Mouse (Mus musculus): ENCODE measurements around the gene Rad51b.

The Rad51b gene

GRCm38 (mm10) chr12:79331722-79332121 lies 34.6 kb downstream of the Rad51b start:
- no peak for DNase-seq

GRCm38 (mm10) chr12:79338791-79339190 lies 41.7 kb downstream of the Rad51b start:
- DNase-seq, result no peak

- no peak for DNase-seq
Observed at GRCm38 (mm10) chr12:79340513-79340912, 43.4 kb downstream of the Rad51b start.

- no peak for DNase-seq
Observed at GRCm38 (mm10) chr12:79341291-79341845, 44.3 kb downstream of the Rad51b start.

- no peak for DNase-seq
Observed at GRCm38 (mm10) chr12:79346198-79346733, 49.2 kb downstream of the Rad51b start.

GRCm38 (mm10) chr12:79347643-79348042 lies 50.6 kb downstream of the Rad51b start:
- peak in 1 of 2 experiments; percentile 29 for DNase-seq

GRCm38 (mm10) chr12:79351461-79351860 lies 54.4 kb downstream of the Rad51b start:
- no peak for DNase-seq

GRCm38 (mm10) chr12:79352086-79352741 lies 55.1 kb downstream of the Rad51b start:
- DNase-seq, result no peak

GRCm38 (mm10) chr12:79352742-79353114 lies 55.6 kb downstream of the Rad51b start:
- no peak for DNase-seq

- no peak for DNase-seq
Observed at GRCm38 (mm10) chr12:79353356-79353755, 56.3 kb downstream of the Rad51b start.

GRCm38 (mm10) chr12:79354621-79355020 lies 57.5 kb downstream of the Rad51b start:
- no peak for DNase-seq

- no peak for DNase-seq
Observed at GRCm38 (mm10) chr12:79356138-79356537, 59.1 kb downstream of the Rad51b start.

GRCm38 (mm10) chr12:79357631-79358030 lies 60.5 kb downstream of the Rad51b start:
- DNase-seq, result no peak

- peak in 1 of 2 experiments; percentile 33 for DNase-seq
Observed at GRCm38 (mm10) chr12:79358613-79359218, 61.6 kb downstream of the Rad51b start.

GRCm38 (mm10) chr12:79359404-79359803 lies 62.3 kb downstream of the Rad51b start:
- no peak for DNase-seq

- DNase-seq, result peak in 1 of 2 experiments; percentile 49
Observed at GRCm38 (mm10) chr12:79362219-79362618, 65.1 kb downstream of the Rad51b start.

- DNase-seq, result no peak
Observed at GRCm38 (mm10) chr12:79364284-79364683, 67.2 kb downstream of the Rad51b start.

GRCm38 (mm10) chr12:79368818-79369217 lies 71.7 kb downstream of the Rad51b start:
- DNase-seq, result no peak

- no peak for DNase-seq
Observed at GRCm38 (mm10) chr12:79369512-79370165, 72.6 kb downstream of the Rad51b start.

GRCm38 (mm10) chr12:79372697-79373096 lies 75.6 kb downstream of the Rad51b start:
- no peak for DNase-seq

GRCm38 (mm10) chr12:79377378-79377777 lies 80.3 kb downstream of the Rad51b start:
- DNase-seq, result no peak

GRCm38 (mm10) chr12:79377861-79378260 lies 80.8 kb downstream of the Rad51b start:
- DNase-seq, result no peak

- no peak for DNase-seq
Observed at GRCm38 (mm10) chr12:79380190-79380589, 83.1 kb downstream of the Rad51b start.

- DNase-seq, result no peak
Observed at GRCm38 (mm10) chr12:79381489-79381888, 84.4 kb downstream of the Rad51b start.
